Mouse (Mus musculus) G1E (cell line): ENCODE measurements at regions not wholly inside any gene's neighbourhood (a gene's known extent, or its start where the extent isn't known, plus 50 kb on each side); places are given as distances from the start of the nearest gene placed in this dataset.

Source experiments
- ATAC-seq: 2 replicates; pipeline ENCODE4 v1.8.0; 2016; ENCODE audit warnings: mild to moderate bottlenecking; ENCODE audit not compliant: insufficient number of reproducible peaks, poor library complexity, low FRiP score, severe bottlenecking; ENCODE audit errors: extremely low read depth
- DNase-seq: peaks from one replicate; pipeline ENCODE4 v3.0.0; 2012; ENCODE audit warnings: low spot score
- H3K27me3 ChIP-seq: 2 replicates; pipeline ENCODE4 v1.6.1; 2012; ENCODE audit warnings: mild to moderate bottlenecking, low read length, inconsistent platforms; ENCODE audit not compliant: insufficient read depth
- H3K36me3 ChIP-seq: replicated peaks from 2 replicates; pipeline ENCODE3; 2012; ENCODE audit warnings: mild to moderate bottlenecking, inconsistent platforms
- H3K4me1 ChIP-seq: 2 replicates; pipeline ENCODE4 v1.6.1; 2012; ENCODE audit warnings: low read depth, low read length, inconsistent platforms, mixed read lengths; ENCODE audit not compliant: insufficient read depth
- H3K4me3 ChIP-seq: 2 replicates; pipeline ENCODE4 v1.5.1; 2012; ENCODE audit warnings: low read depth, mild to moderate bottlenecking, inconsistent platforms, low read length, moderate library complexity, mixed read lengths
- H3K9me3 ChIP-seq: replicated peaks from 2 replicates; pipeline ENCODE4 v1.6.1; 2012; ENCODE audit warnings: inconsistent platforms
- CTCF ChIP-seq: IDR thresholded peaks from 2 replicates; pipeline ENCODE4 v1.5.1; 2012; ENCODE audit warnings: low read depth, low read length, inconsistent platforms, mixed read lengths
- GATA1 ChIP-seq: IDR thresholded peaks from 2 replicates; pipeline ENCODE4 v1.6.1; 2012; ENCODE audit warnings: borderline replicate concordance, low read length, inconsistent platforms, mixed read lengths
- GATA2 ChIP-seq: IDR thresholded peaks from 2 replicates; pipeline ENCODE4 v1.6.1; 2012; ENCODE audit warnings: low read depth, low read length, inconsistent platforms, borderline replicate concordance
- POLR2AphosphoS5 ChIP-seq: IDR thresholded peaks from 2 replicates; pipeline ENCODE4 v1.6.1; 2012; ENCODE audit warnings: low read depth, low read length, inconsistent platforms; ENCODE audit not compliant: insufficient replicate concordance
- TAL1 ChIP-seq: conservative IDR thresholded peaks from 2 replicates; pipeline ENCODE4 v1.6.1; 2012; ENCODE audit warnings: low read depth, low read length, inconsistent platforms, mixed read lengths

DNA sequence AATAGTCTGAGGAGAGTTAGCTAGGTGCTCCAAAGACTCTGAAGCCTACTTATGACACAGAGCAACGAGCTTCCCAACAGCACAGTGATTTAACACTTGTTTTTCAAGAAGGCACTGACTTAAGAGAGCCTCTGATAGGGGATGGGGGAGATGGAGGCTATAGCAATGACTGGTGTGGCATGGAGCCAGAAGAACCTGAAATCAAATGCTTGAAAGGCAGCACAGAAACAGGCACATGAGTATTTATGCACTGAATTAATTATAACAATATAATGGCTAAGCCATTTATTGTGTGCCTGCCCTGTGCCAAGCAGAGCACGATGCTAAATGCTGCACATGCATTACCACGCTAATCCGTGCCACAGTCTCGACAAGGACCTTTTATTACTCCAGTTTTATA, 210.5 kb upstream of the Adra1b start:
- TF ChIP-seq POLR2AphosphoS5 (no peak), CTCF (no peak), GATA2 (no peak), TAL1 (no peak), GATA1 (no peak)
- Histone ChIP-seq H3K4me1 (no peaks in the 10 kb centered on the region), H3K36me3 (no peaks in the 10 kb centered on the region), H3K4me3 (no peak overlapping the region), H3K27me3 (no peaks in the 10 kb centered on the region), H3K9me3 (no peaks in the 10 kb centered on the region)
- DNase-seq (no peak), ATAC-seq (no peak)

DNA sequence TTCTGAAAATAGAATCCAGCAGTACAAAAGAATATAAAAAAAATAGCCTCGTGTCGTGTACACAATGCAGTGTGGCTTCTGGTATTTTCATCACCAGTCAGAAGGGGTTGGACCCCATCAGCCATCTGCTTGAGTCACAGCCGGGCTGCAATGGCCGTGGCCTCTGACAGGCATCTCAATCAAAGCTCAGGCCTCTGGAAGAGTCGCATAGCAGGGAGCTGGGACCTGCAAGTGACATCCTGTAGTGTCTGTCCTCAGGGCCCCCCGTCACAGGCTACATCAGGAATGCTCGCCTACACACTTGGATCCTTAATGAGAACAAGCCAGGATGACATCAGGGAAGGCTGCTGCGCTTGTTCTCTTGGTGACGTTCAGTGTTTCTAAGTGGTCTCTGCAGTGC, 226.1 kb upstream of the Adra1b start:
- H3K4me1 ChIP-seq: no peaks in the 10 kb centered on the region
- no peaks in the 10 kb centered on the region for H3K36me3 ChIP-seq
- H3K9me3 ChIP-seq: no peaks in the 10 kb centered on the region
- TF ChIP-seq CTCF (no peak), TAL1 (no peak), GATA1 (no peak), POLR2AphosphoS5 (no peak), GATA2 (no peak)
- ATAC-seq (no peak), DNase-seq (no peak)
- H3K27me3 ChIP-seq: no peaks in the 10 kb centered on the region
- no peak overlapping the region for H3K4me3 ChIP-seq

GRCm38 (mm10) chr11:44128481-44128880, 227.5 kb upstream of the Adra1b start:
- TF ChIP-seq POLR2AphosphoS5 (no peak), CTCF (no peak), GATA2 (no peak), TAL1 (no peak), GATA1 (no peak)
- no peak for DNase-seq
- Histone ChIP-seq H3K36me3 (no peaks in the 10 kb centered on the region), H3K27me3 (no peaks in the 10 kb centered on the region), H3K4me3 (no peak overlapping the region), H3K9me3 (no peaks in the 10 kb centered on the region), H3K4me1 (no peaks in the 10 kb centered on the region)
- ATAC-seq: no peak

DNA sequence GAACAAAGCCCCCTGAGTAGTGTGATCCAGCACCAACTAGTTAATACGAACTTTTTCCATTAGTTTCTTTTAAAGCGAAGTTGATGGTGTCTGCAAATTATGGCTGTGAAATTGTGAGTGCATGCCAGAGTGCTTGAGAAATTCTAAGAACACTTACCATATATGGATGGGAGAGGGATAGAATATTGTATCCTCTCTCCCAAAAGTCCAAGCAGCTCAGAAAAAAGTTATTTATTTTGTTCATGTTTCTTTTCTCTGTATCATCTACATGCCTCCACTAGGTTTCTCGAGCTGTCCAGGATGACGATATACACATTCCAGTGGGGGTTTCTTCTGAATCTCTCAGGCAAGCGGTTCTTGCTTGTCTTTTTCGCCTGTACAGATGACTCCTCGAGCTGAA, 232.2 kb upstream of the Adra1b start:
- H3K27me3 ChIP-seq: no peaks in the 10 kb centered on the region
- no peaks in the 10 kb centered on the region for H3K36me3 ChIP-seq
- TF ChIP-seq GATA2 (no peak), POLR2AphosphoS5 (no peak), GATA1 (no peak), TAL1 (no peak)
- no peak for ATAC-seq
- no peaks in the 10 kb centered on the region for H3K9me3 ChIP-seq
- H3K4me3 ChIP-seq: no peak overlapping the region
- no peaks in the 10 kb centered on the region for H3K4me1 ChIP-seq
- DNase-seq: no peak

GRCm38 (mm10) chr11:44136024-44136423, 235.0 kb upstream of the Adra1b start:
- ATAC-seq (no peak), DNase-seq (no peak)
- H3K4me1 ChIP-seq: no peaks in the 10 kb centered on the region
- no peak for TF ChIP-seq GATA1
- TF ChIP-seq GATA2: no peak
- no peak for TF ChIP-seq CTCF
- no peak for TF ChIP-seq POLR2AphosphoS5
- no peak for TF ChIP-seq TAL1
- no peaks in the 10 kb centered on the region for H3K36me3 ChIP-seq
- H3K9me3 ChIP-seq: no peaks in the 10 kb centered on the region
- H3K27me3 ChIP-seq: no peaks in the 10 kb centered on the region; the same call in 1 of the 2 replicates
- no peak overlapping the region for H3K4me3 ChIP-seq

DNA sequence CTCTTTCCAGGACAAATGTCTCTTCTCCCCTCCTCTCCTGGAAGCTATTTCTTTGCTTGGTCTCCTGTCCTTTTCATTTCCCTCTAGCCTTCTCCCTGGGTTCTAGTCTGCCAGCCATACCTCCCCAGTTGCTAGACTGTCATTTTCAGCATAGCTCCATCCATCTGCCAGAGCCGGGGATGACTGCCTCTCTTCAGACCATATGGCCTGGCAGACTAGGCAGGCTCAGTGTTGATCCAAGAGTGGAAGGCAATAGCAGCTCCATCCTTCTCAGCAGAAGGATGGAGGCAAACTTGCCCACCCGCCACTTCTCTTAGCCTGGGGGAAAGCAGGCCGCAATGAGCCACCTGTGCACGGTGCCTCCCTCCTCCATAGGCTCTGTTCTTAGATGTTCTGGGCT, 242.0 kb upstream of the Adra1b start:
- Histone ChIP-seq H3K4me3 (no peak overlapping the region), H3K27me3 (no peaks in the 10 kb centered on the region; the same call in 1 of the 2 replicates), H3K36me3 (no peaks in the 10 kb centered on the region), H3K9me3 (no peaks in the 10 kb centered on the region), H3K4me1 (no peaks in the 10 kb centered on the region)
- DNase-seq (no peak), ATAC-seq (no peak)
- TF ChIP-seq GATA1: no peak

GRCm38 (mm10) chr11:44144477-44144876, 243.5 kb upstream of the Adra1b start:
- TF ChIP-seq CTCF (no peak), POLR2AphosphoS5 (no peak), GATA2 (no peak), TAL1 (no peak), GATA1 (no peak)
- no peaks in the 10 kb centered on the region; the same call in 1 of the 2 replicates for H3K27me3 ChIP-seq
- ATAC-seq (no peak), DNase-seq (no peak)
- H3K4me1 ChIP-seq: no peaks in the 10 kb centered on the region
- no peaks in the 10 kb centered on the region for H3K9me3 ChIP-seq
- no peaks in the 10 kb centered on the region for H3K36me3 ChIP-seq
- H3K4me3 ChIP-seq: no peak overlapping the region
